Mouse (Mus musculus) layer of hippocampus, adult 11-12 months (tissue): Measurements from ENCODE around the gene Ifna4.
"Not testable (repeated sequence)": the region's sequence is repeated elsewhere in the genome, so short reads cannot be mapped to it uniquely, and the experiment has no call there.

Experiments used
- DNase-seq: peaks from one replicate; pipeline ENCODE4 v3.0.0; 2022; ENCODE audit warnings: low spot score

The Ifna4 gene

DNA sequence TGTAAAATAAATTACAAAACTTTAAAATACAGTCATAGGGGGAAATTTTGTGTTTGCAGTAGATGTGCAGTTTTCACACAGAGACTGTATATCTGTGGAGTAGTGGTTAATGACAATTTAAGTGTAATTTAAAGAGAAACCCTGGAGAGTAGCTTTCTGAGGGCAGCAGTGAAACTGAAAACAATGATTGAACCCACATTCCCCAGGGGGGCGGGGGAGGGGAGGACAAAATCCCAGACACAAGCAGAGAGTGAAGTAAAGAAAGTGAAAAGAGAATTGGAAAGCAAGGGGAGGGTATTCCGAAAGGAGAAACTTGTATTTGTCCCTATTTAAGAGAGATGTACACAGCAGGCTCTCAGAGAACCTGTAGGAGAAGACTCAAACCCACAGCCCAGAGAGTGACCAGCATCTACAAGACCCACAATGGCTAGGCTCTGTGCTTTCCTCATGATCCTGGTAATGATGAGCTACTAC is at the start of gene Ifna4:
Gene Ifna4, plus strand, starts transcription at position 424 of the 474 bp plus-strand sequence.
- no peak for DNase-seq

GRCm38 (mm10) chr4:88793936-88794675 is 47.6 kb upstream of the Ifna4 start, which contains the start of gene Gm13275:
Gene Gm13275 (plus strand): TSS chr4:88794487.
- DNase-seq, result peak; percentile 72

GRCm38 (mm10) chr4:88797097-88797496 is 44.6 kb upstream of the Ifna4 start, which contains the start of gene Gm13279:
Gene Gm13279 (plus strand): TSS chr4:88797397.
- DNase-seq, result not testable (repeated sequence)

DNA sequence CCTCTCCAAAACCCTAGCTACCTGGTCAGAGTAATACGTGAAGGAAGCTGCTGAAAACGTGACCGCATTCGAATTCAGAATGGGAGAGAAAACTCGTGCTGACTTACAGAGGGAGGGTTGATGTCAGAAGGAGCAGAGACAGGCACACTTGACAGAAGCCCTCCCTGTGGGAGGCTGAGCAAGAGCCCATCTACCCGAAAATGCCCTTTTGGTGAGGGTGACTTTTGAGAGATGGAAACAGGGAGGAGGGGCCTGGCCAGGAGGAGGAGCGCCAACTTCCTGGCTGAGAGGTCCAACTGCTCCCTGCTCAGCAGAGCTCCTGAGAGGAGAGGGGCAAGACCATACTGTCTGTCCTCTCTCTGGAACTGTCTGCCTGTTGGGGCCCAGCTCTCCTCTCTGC is 42.3 kb upstream of the Ifna4 start, which contains the start of gene Gm13285:
Gene Gm13285, plus strand, starts transcription at position 301 of the 400 bp plus-strand sequence.
- DNase-seq, result not testable (repeated sequence)

GRCm38 (mm10) chr4:88802954-88803353 is 38.7 kb upstream of the Ifna4 start, which contains the start of gene Gm13287:
Gene Gm13287 (plus strand): TSS chr4:88803254.
- not testable (repeated sequence) for DNase-seq

GRCm38 (mm10) chr4:88805231-88805630 is 36.4 kb upstream of the Ifna4 start, which contains the start of gene Gm13288:
Gene Gm13288 (plus strand): TSS chr4:88805531.
- not testable (repeated sequence) for DNase-seq

GRCm38 (mm10) chr4:88805761-88806160 is 35.9 kb upstream of the Ifna4 start:
- DNase-seq, result not testable (repeated sequence)

- no peak for DNase-seq
These were observed 25.7 kb upstream of the Ifna4 start, which contains the start of gene Ifna7 for GRCm38 (mm10) chr4:88815928-88816327. Gene Ifna7 (plus strand): TSS chr4:88816228.

DNA sequence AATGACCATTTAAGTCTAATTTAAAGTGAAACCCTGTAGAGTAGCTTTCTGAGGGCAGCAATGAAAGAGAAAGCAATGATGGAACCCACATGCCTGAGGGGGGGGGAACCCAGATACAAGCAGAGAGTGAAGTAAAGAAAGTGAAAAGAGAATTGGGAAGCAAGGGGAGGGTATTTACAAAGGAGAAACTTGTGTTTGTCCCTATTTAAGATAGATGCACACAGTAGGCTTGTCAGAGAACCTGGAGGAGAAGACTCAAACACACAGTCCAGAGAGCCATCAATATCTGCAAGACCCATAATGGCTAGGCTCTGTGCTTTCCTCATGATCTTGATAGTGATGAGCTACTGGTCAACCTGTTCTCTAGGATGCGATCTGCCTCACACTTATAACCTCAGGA is 22.0 kb upstream of the Ifna4 start, which contains the start of gene Ifna11:
Gene Ifna11, plus strand, starts transcription at position 301 of the 400 bp plus-strand sequence.
- DNase-seq, result no peak

GRCm38 (mm10) chr4:88822995-88823394 is 18.7 kb upstream of the Ifna4 start:
- DNase-seq, result no peak

DNA sequence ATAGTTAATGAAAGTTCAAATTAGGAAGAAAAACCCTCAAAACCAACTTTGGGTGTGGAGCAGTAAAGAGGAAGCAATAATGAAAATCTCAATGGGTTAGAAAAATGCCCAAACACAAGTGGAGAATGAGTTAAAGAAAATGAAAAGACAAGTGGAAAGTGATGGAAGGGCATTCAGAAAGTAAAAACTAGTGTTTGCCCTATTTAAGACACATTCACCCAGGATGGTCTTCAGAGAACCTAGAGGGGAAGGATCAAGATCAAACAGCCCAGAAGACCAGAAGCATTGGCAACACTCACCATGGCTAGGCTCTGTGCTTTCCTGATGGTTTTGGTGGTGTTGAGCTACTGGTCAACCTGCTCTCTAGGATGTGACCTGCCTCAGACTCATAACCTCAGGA is 14.5 kb upstream of the Ifna4 start, which contains the start of gene Ifna6:
Gene Ifna6, plus strand, starts transcription at position 301 of the 400 bp plus-strand sequence.
- not testable (repeated sequence) for DNase-seq

DNA sequence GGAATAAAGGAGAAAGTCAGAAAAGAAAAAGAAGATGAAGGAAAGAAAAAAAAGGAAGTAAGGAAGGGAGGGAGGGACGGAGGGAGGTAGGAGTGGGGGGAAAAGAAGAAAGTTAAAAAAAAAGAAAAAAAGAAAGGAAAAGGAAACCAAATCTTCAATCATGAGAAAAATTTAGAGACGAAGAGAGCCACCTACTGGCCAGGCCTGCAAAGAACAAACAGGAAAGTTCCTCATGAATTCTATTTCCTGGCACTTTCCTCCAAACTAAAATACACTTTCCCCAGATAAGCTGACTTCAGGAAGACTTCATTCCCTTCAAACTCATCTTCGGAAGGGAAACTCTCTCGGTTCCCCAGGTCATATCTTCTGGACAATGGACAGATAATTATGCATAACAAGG is 11.1 kb upstream of the Ifna4 start:
- peak; percentile 26 for DNase-seq

DNA sequence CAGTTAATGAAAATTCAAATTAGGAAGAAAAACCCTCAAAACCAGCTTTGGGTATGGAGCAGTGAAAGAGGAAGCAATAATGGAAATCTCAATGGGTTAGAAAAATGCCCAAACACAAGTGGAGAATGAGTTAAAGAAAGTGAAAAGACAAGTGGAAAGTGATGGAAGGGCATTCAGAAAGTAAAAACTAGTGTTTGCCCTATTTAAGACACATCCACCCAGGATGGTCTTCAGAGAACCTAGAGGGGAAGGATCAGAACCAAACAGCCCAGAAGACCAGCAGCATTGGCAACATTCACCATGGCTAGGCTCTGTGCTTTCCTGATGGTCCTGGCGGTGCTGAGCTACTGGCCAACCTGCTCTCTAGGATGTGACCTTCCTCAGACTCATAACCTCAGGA is 6.4 kb upstream of the Ifna4 start, which contains the start of gene Ifna5:
Gene Ifna5, plus strand, starts transcription at position 301 of the 400 bp plus-strand sequence.
- not testable (repeated sequence) for DNase-seq

DNA sequence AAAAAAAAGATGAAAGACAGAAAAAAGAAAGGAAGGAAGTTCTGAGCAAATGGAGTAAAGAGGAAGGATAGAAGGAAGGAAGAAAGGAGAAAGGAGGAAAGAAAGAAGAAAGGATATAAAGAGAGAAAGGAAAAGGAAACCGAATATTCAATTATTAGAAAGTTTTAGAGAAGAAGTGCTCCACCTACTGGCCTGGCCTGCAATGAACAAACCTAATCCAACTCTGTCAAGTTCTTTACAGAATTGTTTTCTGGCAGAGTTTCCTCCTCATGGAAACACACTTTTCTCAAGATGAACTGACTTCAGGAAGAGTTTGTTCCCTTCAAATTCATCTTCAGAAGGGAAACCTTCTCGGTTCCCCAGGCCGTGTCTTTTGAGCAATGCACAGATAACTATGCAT is 2.8 kb upstream of the Ifna4 start:
- no peak for DNase-seq

GRCm38 (mm10) chr4:88840058-88840457 is 1.6 kb upstream of the Ifna4 start:
- no peak for DNase-seq

- no peak for DNase-seq
These were observed 3.7 kb downstream of the Ifna4 start for GRCm38 (mm10) chr4:88845334-88845733.

DNA sequence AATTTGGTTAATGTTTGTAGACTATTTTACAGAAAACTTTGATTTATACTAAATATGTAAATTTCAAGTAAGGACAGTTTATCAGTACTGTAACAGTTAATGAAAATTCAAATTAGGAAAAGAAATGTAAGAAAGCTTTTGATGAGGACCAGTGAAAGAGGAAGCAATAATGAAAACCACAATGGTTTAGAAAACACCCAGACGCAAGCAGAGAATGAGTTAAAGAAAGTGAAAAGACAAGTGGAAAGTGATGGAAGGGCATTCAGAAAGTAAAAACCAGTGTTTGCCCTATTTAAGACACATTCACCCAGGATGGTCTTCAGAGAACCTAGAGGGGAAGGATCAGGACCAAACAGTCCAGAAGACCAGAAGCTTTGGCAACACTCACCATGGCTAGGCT is 8.0 kb downstream of the Ifna4 start, which contains the start of gene Ifna1:
Gene Ifna1, plus strand, starts transcription at position 390 of the 400 bp plus-strand sequence.
- no peak for DNase-seq

DNA sequence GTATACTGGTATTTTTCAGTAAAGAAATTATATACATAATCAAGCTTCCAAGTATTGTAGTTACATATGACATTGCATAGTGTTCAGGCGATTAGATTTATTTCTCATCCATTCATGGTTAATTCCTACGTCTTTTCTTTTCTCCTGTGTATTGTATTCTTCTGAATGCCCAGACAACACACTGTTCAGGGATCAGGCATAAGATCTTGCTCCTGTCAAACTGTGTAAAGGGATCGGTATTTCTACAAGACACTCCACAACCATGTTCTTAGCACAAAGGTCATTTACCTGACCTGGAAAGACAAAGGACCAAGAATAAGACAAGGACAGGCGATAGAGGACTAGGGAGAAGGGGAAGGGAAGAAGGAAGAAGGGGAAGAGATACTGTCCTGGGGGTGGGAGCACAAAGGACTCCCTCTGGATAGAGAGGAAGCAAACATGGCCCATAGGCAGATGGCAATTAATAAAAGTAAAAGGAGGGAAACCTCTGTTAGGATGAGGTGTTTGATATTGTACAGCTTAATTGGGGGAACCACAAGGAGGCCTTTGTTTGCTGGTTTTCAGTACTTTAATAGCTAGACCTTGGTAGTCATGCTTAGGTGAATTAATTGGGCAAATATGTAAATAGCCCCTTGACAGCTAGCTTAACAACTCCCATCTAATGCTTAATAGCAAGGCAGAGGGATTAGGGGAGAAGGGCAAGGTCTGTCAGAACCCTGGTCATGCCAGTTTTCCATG is 9.5 kb downstream of the Ifna4 start:
- DNase-seq, result no peak

GRCm38 (mm10) chr4:88859214-88859613 is 17.6 kb downstream of the Ifna4 start:
- no peak for DNase-seq

- DNase-seq, result no peak
These were observed 21.6 kb downstream of the Ifna4 start for GRCm38 (mm10) chr4:88863309-88863708.

GRCm38 (mm10) chr4:88864599-88864998 is 22.9 kb downstream of the Ifna4 start:
- no peak for DNase-seq

DNA sequence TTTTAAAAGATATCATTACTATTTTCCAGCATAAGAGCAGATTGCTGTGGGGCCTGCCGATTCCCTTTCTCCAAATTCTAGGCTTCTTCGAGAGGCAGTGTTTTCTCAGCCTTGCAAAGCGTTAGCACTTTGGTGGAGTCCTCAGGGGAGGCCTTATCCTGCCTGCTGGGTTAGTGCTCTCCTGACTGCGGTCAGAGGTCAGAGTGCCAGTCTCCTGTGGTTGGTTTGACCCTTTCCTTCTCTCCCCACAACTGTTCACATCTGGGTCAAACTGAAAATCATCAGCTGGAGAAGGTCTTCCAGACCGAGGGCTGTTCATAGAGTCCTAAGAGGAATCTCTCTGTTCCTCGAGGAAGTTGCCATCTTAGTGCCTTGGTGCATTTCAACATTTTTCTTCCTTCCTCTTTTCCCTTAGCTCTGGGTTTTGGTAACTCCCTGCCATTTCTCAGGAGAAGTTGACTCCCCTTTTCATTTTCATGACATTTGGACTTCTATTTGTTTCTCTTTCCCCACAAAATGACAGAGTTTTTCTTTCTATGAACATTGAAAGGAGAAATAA is 23.4 kb downstream of the Ifna4 start:
- DNase-seq, result no peak
